In genomic region chr11:115510507-115510888, GRCm38 (mm10) we compare ENCODE assay signal across 9 mouse cellular contexts. TPM values are rescaled to one million over a fixed set of nuclear protein-coding genes. Genes with fewer than 3 reads are reported as not detected.
A peak's percentile ranks its signal among the peaks of the same experiment; 100 is the strongest.
DNase-seq lines count a peak whose midpoint lies in the region; ATAC-seq and TF ChIP-seq lines count a peak whose summit lies in the region.
"Had no signal": no experiment of that assay in that cellular context is flagged by ENCODE, and none has a peak within 500 bp of the region (broad histone marks: within the 10 kb centered on the region; RNA-seq: fewer than 3 reads in every experiment).

No protein-coding gene starts in this region.

- H3K27me3 ChIP-seq in kidney, embryonic 14.5 days (ENCODE audit: control insufficient read depth, insufficient read depth, low read length), result no peaks in the 10 kb centered on the region
- H3K27me3 ChIP-seq in kidney, adult 2 months (replicated peaks; ENCODE audit: control insufficient read depth, insufficient read depth, low read length), result no peaks in the 10 kb centered on the region
- no peaks in the 10 kb centered on the region for H3K27me3 ChIP-seq in embryonic facial prominence, embryonic 13.5 days
- no peaks in the 10 kb centered on the region for H3K27me3 ChIP-seq in intestine, embryonic 15.5 days (replicated peaks)
- no peaks in the 10 kb centered on the region for H3K27me3 ChIP-seq in midbrain, embryonic 16.5 days (ENCODE audit: control insufficient read depth, insufficient read depth, low read depth, low read length)

- H3K4me3 ChIP-seq in kidney, embryonic 14.5 days (ENCODE audit: low read length), result no peak overlapping the region
- H3K4me3 ChIP-seq in kidney, adult 2 months (ENCODE audit: insufficient read depth, low read depth, low read length), result no peak overlapping the region
- H3K4me3 ChIP-seq in embryonic facial prominence, embryonic 13.5 days, result peak overlapping the region; percentile 5
- peak overlapping the region; percentile 6; the same call in 1 of the 2 replicates for H3K4me3 ChIP-seq in intestine, embryonic 15.5 days (replicated peaks)
- H3K4me3 ChIP-seq in midbrain, embryonic 16.5 days (ENCODE audit: low read depth, low read length), result peak overlapping the region; percentile 97

- no peak for ATAC-seq in kidney, embryonic 14.5 days (ENCODE audit: low FRiP score, low TSS enrichment)
- no peak for ATAC-seq in embryonic facial prominence, embryonic 13.5 days (ENCODE audit: insufficient number of reproducible peaks, insufficient read depth, low FRiP score, low TSS enrichment, low read depth)
- no peak for ATAC-seq in intestine, embryonic 15.5 days
- ATAC-seq in midbrain, embryonic 16.5 days, result no peak
- no peak for ATAC-seq in activated CD4-positive, CD25-positive, alpha-beta regulatory T cell, adult 4 months

- H3K27ac ChIP-seq in kidney, embryonic 14.5 days (ENCODE audit: low read depth, low read length), result no peak overlapping the region
- H3K27ac ChIP-seq in kidney, adult 2 months (ENCODE audit: insufficient read depth, low read depth, low read length), result no peak overlapping the region
- H3K27ac ChIP-seq in embryonic facial prominence, embryonic 13.5 days, result peak overlapping the region; percentile 4; the same call in 1 of the 2 replicates
- H3K27ac ChIP-seq in intestine, embryonic 15.5 days, result peak overlapping the region; percentile 76
- peak overlapping the region; percentile 10; the same call in 1 of the 2 replicates for H3K27ac ChIP-seq in midbrain, embryonic 16.5 days (ENCODE audit: low read length)

- H3K4me1 ChIP-seq in kidney, embryonic 14.5 days (ENCODE audit: control insufficient read depth, insufficient read depth, low read length), result peaks cover 32% of the 10 kb centered on the region
- peaks cover 3% of the 10 kb centered on the region for H3K4me1 ChIP-seq in kidney, adult 2 months (ENCODE audit: control insufficient read depth, insufficient read depth, low read length)
- peaks cover 50% of the 10 kb centered on the region for H3K4me1 ChIP-seq in embryonic facial prominence, embryonic 13.5 days
- peaks cover 56% of the 10 kb centered on the region for H3K4me1 ChIP-seq in intestine, embryonic 15.5 days (replicated peaks)
- peaks cover 47% of the 10 kb centered on the region for H3K4me1 ChIP-seq in midbrain, embryonic 16.5 days (ENCODE audit: control insufficient read depth, insufficient read depth, low read length)

- H3K9me3 ChIP-seq in kidney, embryonic 14.5 days (ENCODE audit: control insufficient read depth, low read length), result no peaks in the 10 kb centered on the region
- no peaks in the 10 kb centered on the region for H3K9me3 ChIP-seq in embryonic facial prominence, embryonic 13.5 days
- H3K9me3 ChIP-seq in intestine, embryonic 15.5 days, result no peaks in the 10 kb centered on the region
- H3K9me3 ChIP-seq in midbrain, embryonic 16.5 days (replicated peaks; ENCODE audit: control insufficient read depth, low read length, poor library complexity, severe bottlenecking), result no peaks in the 10 kb centered on the region

- no peak for TF ChIP-seq CTCF in kidney, adult 2 months (conservative IDR thresholded peaks at IDR 0.05; ENCODE audit: insufficient read depth, insufficient read length, low read depth, low read length)

- H3K9ac ChIP-seq in kidney, embryonic 14.5 days (ENCODE audit: low read depth, low read length), result peak overlapping the region; percentile 7; the same call in 1 of the 2 replicates
- H3K9ac ChIP-seq in embryonic facial prominence, embryonic 13.5 days, result 0 out of 2 replicates have a peak overlapping the region, but pooled peaks have one; percentile 27
- peak overlapping the region; percentile 36 for H3K9ac ChIP-seq in intestine, embryonic 15.5 days
- peak overlapping the region; percentile 99 for H3K9ac ChIP-seq in midbrain, embryonic 16.5 days (ENCODE audit: low read depth, low read length)

- H3K4me2 ChIP-seq in kidney, embryonic 14.5 days (replicated peaks; ENCODE audit: low read depth, low read length), result peak overlapping the region; percentile 21; the same call in 1 of the 2 replicates
- peak overlapping the region; percentile 94 for H3K4me2 ChIP-seq in embryonic facial prominence, embryonic 13.5 days
- H3K4me2 ChIP-seq in intestine, embryonic 15.5 days (replicated peaks), result peak overlapping the region; percentile 78
- peak overlapping the region; percentile 89 for H3K4me2 ChIP-seq in midbrain, embryonic 16.5 days (ENCODE audit: low read length)

- 60% methylated on average over 5 of the region's 5 CpGs for WGBS in kidney, embryonic 14.5 days
- 90% methylated on average over 5 of the region's 5 CpGs for WGBS in kidney, adult 2 months
- 45% methylated on average over 5 of the region's 5 CpGs for WGBS in embryonic facial prominence, embryonic 13.5 days
- 40% methylated on average over 5 of the region's 5 CpGs for WGBS in intestine, embryonic 15.5 days
- WGBS in midbrain, embryonic 16.5 days, result 45% methylated on average over 5 of the region's 5 CpGs

- no peak for TF ChIP-seq POLR2A in kidney, adult 2 months (IDR thresholded peaks at IDR 0.05; ENCODE audit: low read depth, low read length)

- no peak for DNase-seq in kidney, adult 2 months
- no peak for DNase-seq in adrenal gland, postnatal 4 days (ENCODE audit: low spot score in 2 of 2)
- no peak for DNase-seq in ovary, postnatal 14 days (ENCODE audit: low spot score)
- DNase-seq: lung, postnatal 4 days had no signal

- 0 out of 2 replicates have a peak, but pooled peaks cover 3% of the 10 kb centered on the region for H3K36me3 ChIP-seq in kidney, embryonic 14.5 days (ENCODE audit: control insufficient read depth, insufficient read depth, low read length)
- no peaks in the 10 kb centered on the region for H3K36me3 ChIP-seq in kidney, adult 2 months (ENCODE audit: control insufficient read depth, insufficient read depth, low read length)
- H3K36me3 ChIP-seq in embryonic facial prominence, embryonic 13.5 days, result 0 out of 2 replicates have a peak, but pooled peaks cover 2% of the 10 kb centered on the region
- no peaks in the 10 kb centered on the region for H3K36me3 ChIP-seq in intestine, embryonic 15.5 days
- no peaks in the 10 kb centered on the region for H3K36me3 ChIP-seq in midbrain, embryonic 16.5 days (ENCODE audit: control insufficient read depth, insufficient read depth, low read length)

RNA-seq across cellular contexts. Expression of gene Jpt1, which starts 3.7 kb away (rescaled TPM):
- polyA plus RNA-seq in kidney, embryonic 14.5 days (2014; fragmentation: Nextera tagmentation; extraction: Ambion mirVana), result 487 and 524 TPM in 2 replicates
- 62.9 and 64.9 TPM in 2 replicates for polyA plus RNA-seq in kidney, adult 2 months (2012; rRNA removed)
- polyA plus RNA-seq in embryonic facial prominence, embryonic 13.5 days (2015; fragmentation: Nextera tagmentation; extraction: Ambion mirVana), result 566 and 584 TPM in 2 replicates
- 493 and 505 TPM in 2 replicates for polyA plus RNA-seq in intestine, embryonic 15.5 days (2015; fragmentation: Nextera tagmentation; extraction: Ambion mirVana)
- polyA plus RNA-seq in midbrain, embryonic 16.5 days (2015; fragmentation: Nextera tagmentation; extraction: Ambion mirVana), result 1,597 and 1,674 TPM in 2 replicates
- polyA plus RNA-seq in activated CD4-positive, CD25-positive, alpha-beta regulatory T cell, adult 4 months (2017; shearing (Covaris generic)), result 100 to 1,000 TPM; 506 to 510 TPM
- total RNA-seq in adrenal gland, postnatal 4 days (2021), result 100 to 1,000 TPM; 149 to 164 TPM

RNA-seq across cellular contexts. Expression of gene Nt5c, which starts 18.8 kb away (rescaled TPM):
- polyA plus RNA-seq in kidney, embryonic 14.5 days (2014; fragmentation: Nextera tagmentation; extraction: Ambion mirVana), result 75.6 and 76.3 TPM in 2 replicates
- polyA plus RNA-seq in kidney, adult 2 months (2012; rRNA removed), result 47.6 and 50.5 TPM in 2 replicates
- 77.2 and 85.3 TPM in 2 replicates for polyA plus RNA-seq in embryonic facial prominence, embryonic 13.5 days (2015; fragmentation: Nextera tagmentation; extraction: Ambion mirVana)
- 143 and 148 TPM in 2 replicates for polyA plus RNA-seq in intestine, embryonic 15.5 days (2015; fragmentation: Nextera tagmentation; extraction: Ambion mirVana)
- polyA plus RNA-seq in midbrain, embryonic 16.5 days (2015; fragmentation: Nextera tagmentation; extraction: Ambion mirVana), result 100 and 104 TPM in 2 replicates
- 100 to 1,000 TPM; 287 to 293 TPM for polyA plus RNA-seq in activated CD4-positive, CD25-positive, alpha-beta regulatory T cell, adult 4 months (2017; shearing (Covaris generic))
- total RNA-seq in adrenal gland, postnatal 4 days (2021), result 100 to 1,000 TPM in 1 of 2 experiments, 10 to 100 TPM in 1; 91.6 to 113 TPM

RNA-seq across cellular contexts. Expression of gene Sumo2, which starts 25.6 kb away (rescaled TPM):
- 1,228 and 1,562 TPM in 2 replicates for polyA plus RNA-seq in kidney, embryonic 14.5 days (2014; fragmentation: Nextera tagmentation; extraction: Ambion mirVana)
- 48.4 and 85.2 TPM in 2 replicates for polyA plus RNA-seq in kidney, adult 2 months (2012; rRNA removed)
- 1,193 and 1,231 TPM in 2 replicates for polyA plus RNA-seq in embryonic facial prominence, embryonic 13.5 days (2015; fragmentation: Nextera tagmentation; extraction: Ambion mirVana)
- polyA plus RNA-seq in intestine, embryonic 15.5 days (2015; fragmentation: Nextera tagmentation; extraction: Ambion mirVana), result 766 and 860 TPM in 2 replicates
- polyA plus RNA-seq in midbrain, embryonic 16.5 days (2015; fragmentation: Nextera tagmentation; extraction: Ambion mirVana), result 1,000 and 1,072 TPM in 2 replicates
- polyA plus RNA-seq in activated CD4-positive, CD25-positive, alpha-beta regulatory T cell, adult 4 months (2017; shearing (Covaris generic)), result 100 to 1,000 TPM; 724 to 797 TPM
- 100 to 1,000 TPM; 361 to 374 TPM for total RNA-seq in adrenal gland, postnatal 4 days (2021)

RNA-seq across cellular contexts. Expression of gene Armc7, which starts 35.0 kb away (rescaled TPM):
- 5.7 and 7.9 TPM in 2 replicates for polyA plus RNA-seq in kidney, embryonic 14.5 days (2014; fragmentation: Nextera tagmentation; extraction: Ambion mirVana)
- 6.8 and 7.3 TPM in 2 replicates for polyA plus RNA-seq in kidney, adult 2 months (2012; rRNA removed)
- polyA plus RNA-seq in embryonic facial prominence, embryonic 13.5 days (2015; fragmentation: Nextera tagmentation; extraction: Ambion mirVana), result 11.6 and 11.9 TPM in 2 replicates
- polyA plus RNA-seq in intestine, embryonic 15.5 days (2015; fragmentation: Nextera tagmentation; extraction: Ambion mirVana), result 6.6 and 8.0 TPM in 2 replicates
- polyA plus RNA-seq in midbrain, embryonic 16.5 days (2015; fragmentation: Nextera tagmentation; extraction: Ambion mirVana), result 19.6 and 23.1 TPM in 2 replicates
- polyA plus RNA-seq in activated CD4-positive, CD25-positive, alpha-beta regulatory T cell, adult 4 months (2017; shearing (Covaris generic)), result 10 to 100 TPM; 49.9 to 59.3 TPM
- total RNA-seq in adrenal gland, postnatal 4 days (2021), result 1 to 10 TPM; 7.6 to 8.5 TPM

RNA-seq across cellular contexts. Expression of gene Slc16a5, which starts 48.2 kb away (rescaled TPM):
- 9.0 and 10.7 TPM in 2 replicates for polyA plus RNA-seq in kidney, embryonic 14.5 days (2014; fragmentation: Nextera tagmentation; extraction: Ambion mirVana)
- 31.1 and 42.8 TPM in 2 replicates for polyA plus RNA-seq in kidney, adult 2 months (2012; rRNA removed)
- polyA plus RNA-seq in embryonic facial prominence, embryonic 13.5 days (2015; fragmentation: Nextera tagmentation; extraction: Ambion mirVana), result 0.17 and 0.44 TPM in 2 replicates
- 2.8 and 3.7 TPM in 2 replicates for polyA plus RNA-seq in intestine, embryonic 15.5 days (2015; fragmentation: Nextera tagmentation; extraction: Ambion mirVana)
- polyA plus RNA-seq in midbrain, embryonic 16.5 days (2015; fragmentation: Nextera tagmentation; extraction: Ambion mirVana), result 0.19 TPM in 1 of 2 replicates, not detected in the other
- polyA plus RNA-seq in activated CD4-positive, CD25-positive, alpha-beta regulatory T cell, adult 4 months (2017; shearing (Covaris generic)), result 1 to 10 TPM; 2.9 to 3.1 TPM
- total RNA-seq in adrenal gland, postnatal 4 days (2021), result 1 to 10 TPM in 1 of 2 experiments, under 1 TPM in 1; 0.51 to 3.6 TPM

Comparison
In these comparisons a context has a peak if more than half of its experiments do, and no peak if none do; other contexts are left out.
1. H3K27ac ChIP-seq: peak in embryonic facial prominence, embryonic 13.5 days (single experiment), intestine, embryonic 15.5 days (single experiment) and midbrain, embryonic 16.5 days (single experiment); none in kidney, embryonic 14.5 days (single experiment) and kidney, adult 2 months (single experiment).
2. H3K4me2 ChIP-seq: peak in every context shown above with its lines; median percentile 94 in embryonic facial prominence, embryonic 13.5 days; 89 in midbrain, embryonic 16.5 days; 78 in intestine, embryonic 15.5 days; 21 in kidney, embryonic 14.5 days.
3. H3K4me3 ChIP-seq: peak in embryonic facial prominence, embryonic 13.5 days (single experiment), intestine, embryonic 15.5 days (single experiment) and midbrain, embryonic 16.5 days (single experiment); none in kidney, embryonic 14.5 days (single experiment) and kidney, adult 2 months (single experiment).
4. H3K9ac ChIP-seq: peak in every context shown above with its lines; median percentile 99 in midbrain, embryonic 16.5 days; 36 in intestine, embryonic 15.5 days; 27 in embryonic facial prominence, embryonic 13.5 days; 7 in kidney, embryonic 14.5 days.